Mouse (Mus musculus): Measurements from ENCODE around the gene Kcnb1.

Kcnb1 gene

DNA sequence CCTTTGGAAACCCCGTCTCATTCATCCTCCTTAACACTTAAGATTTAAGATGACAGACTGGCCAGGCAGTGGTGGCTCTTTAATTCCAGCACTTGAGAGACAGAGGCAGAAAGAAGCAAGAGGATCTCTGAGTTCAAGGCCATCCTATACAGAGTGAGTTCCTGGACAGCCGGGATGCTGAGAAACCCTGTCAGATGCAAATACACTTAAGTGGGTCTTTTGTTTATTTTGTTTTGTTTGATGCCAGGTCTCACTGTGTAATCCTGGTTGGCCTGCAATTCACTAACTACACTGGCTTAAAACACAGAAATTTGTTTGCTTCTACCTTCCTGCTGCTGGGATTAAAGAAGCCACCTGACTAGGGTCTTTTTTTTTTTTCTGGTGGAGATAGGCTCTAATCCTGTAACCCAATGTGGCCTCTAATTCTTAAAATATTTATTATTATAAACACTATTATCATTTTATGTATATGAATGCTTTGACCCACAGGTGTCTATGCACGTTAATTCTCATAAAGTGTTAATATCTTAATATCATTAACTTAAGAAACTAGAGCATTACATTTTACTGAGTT, 131.1 kb downstream of the Kcnb1 start:
- DNase-seq: no peak

DNA sequence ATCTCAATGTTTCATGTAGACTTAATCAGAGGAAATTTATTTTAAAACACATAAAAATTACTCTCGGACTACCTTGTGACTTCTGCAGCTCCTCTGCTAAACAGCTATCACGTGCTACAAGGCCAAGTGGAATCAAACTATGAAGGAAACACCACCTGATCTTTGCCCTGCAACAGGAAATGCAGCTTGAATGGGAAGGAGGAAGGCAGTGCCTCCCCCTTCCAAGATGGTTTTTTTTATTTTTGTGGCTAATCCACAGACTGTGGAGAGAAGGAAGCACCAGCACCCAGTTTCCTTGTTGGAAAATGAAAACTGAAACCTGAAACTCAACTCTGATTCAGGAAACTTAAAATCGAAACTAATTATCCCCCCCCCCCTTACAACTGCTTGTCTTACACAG, 131.8 kb downstream of the Kcnb1 start:
- DNase-seq: no peak

DNA sequence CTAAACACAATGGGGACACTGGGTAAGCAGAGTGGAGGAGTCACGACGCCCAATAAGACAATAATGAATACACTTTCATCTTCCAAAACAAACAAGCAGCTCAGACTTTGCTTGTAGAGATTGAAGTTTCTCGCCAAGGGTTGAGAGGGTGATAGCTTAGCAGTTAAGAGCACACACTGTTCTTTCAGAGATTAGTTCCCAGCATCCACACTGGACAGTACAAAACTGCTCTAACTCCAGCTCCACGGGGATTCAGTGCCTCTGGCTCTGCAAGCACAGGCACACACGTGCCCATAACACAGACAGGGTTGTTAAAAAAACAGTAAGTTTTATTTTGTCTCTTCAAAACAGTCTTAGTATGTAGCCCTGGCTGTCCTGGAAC, 133.0 kb downstream of the Kcnb1 start:
- DNase-seq: no peak

DNA sequence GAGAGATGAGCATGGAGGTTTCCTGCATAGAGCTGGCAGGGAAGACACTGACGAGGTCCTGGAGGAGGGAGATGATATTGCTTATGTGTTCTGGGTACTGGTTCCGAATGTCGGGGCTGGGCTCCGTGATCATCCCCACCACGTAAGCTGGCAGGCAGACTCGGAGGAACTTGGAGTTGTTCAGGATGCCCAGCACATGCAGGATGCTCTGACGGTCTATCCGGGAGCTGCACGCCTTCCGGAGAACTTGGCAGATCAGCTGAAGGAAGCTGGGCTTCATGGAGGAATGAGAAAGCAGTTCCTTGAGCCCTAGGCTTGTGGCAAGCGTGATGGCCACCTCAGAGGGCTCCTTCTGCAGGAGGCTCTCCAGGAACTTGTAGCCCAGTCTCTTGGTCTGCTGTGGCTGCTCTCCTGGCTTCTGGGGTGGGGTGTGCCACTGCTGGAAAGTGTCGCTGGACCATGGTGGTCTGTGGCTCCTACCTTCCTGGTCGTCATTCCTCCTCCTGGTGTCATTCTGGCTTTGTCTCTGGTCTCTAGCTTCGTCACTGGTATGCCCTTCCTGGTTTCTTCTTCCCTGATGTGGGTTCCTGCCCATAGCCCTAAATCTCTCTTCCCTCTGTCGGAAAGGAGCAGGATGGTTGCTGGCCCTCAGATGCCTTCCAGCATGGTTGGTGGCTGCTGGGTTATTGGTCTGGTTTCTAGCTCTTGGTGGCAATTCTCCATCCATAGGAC, 133.6 kb downstream of the Kcnb1 start:
- DNase-seq: no peak

DNA sequence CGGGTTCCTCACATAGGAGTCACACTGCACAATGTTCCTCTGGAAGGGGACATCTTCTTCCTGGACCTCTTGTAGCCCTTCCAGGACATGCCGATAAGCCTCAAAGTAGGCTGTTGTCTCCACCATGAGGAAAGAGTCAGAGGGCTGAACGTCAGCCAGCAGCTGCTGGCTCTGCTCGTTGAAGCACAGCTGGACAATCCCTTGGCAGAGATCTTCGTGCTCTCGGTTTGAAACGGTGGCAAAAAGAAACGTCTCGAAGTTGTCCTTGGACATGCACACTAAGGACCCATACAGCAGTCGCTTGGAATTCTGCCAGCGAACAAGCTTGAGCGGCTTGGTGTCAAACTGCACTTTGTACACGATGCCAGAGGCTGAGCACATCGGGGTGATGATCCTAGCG, 134.6 kb downstream of the Kcnb1 start:
- DNase-seq: no peak

DNA sequence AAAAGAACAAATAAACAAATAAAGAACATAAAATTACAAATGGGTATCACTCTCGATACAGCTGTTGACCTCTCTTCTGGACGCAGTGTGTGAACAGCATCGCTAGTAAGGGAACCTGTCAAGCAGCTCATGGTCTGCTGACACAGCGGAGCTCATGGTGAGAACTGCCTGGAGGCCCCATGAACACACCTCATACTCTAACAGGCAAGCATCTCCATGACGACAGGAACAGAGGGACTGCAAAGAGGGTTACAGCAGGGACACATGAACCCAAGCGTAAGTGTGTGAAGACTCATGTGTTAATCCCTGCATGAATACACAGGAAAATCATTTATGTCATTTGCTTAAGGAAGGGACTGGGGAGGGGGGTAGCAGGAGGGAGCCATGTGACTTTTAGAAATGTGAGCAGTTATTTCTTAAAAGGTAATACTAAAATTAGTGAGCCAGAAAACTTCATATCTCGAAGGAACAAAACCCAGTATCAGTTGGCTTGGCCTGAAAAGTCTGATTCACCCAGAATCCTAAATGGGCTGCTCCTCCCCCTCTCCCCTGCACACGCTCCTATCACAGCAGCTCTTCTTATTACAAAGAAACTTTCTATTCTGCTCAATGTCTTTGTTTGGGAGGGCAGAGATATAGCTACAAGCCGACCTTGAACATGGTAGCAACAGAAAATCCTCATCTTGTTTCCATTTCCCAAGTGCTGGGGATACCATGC, 136.7 kb downstream of the Kcnb1 start:
- no peak for DNase-seq

DNA sequence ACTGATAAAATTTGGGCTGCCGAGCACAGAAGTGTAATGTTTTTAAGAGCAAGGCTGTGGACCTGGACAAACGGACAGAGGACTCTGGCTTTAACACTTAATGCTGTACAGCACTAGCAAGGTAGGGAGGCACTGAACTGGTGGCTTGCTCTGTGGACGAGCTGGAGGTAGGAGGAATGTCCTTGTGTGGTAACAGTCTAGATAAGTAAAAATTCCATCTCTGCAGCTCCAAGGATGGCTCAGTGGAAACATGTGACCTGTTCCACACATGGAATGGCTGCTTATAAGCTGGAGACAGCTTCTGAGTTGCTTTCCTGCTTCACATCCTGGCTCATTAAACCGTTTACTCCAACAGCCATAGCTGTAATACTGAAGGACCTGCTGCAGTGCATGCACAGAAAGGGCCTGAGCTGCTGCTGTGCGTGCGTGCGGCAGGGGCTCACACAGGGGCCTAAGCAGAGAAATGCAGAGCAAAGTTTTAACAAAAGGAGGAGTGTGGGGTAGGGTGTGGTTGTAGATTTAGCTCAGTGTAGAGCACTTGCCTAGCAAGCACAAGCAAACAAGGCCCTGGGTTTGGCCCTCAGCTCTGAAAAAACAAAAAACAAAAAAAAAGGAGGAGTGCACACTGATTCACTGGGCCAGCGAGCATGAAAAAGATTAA, 141.1 kb downstream of the Kcnb1 start:
- DNase-seq: no peak

DNA sequence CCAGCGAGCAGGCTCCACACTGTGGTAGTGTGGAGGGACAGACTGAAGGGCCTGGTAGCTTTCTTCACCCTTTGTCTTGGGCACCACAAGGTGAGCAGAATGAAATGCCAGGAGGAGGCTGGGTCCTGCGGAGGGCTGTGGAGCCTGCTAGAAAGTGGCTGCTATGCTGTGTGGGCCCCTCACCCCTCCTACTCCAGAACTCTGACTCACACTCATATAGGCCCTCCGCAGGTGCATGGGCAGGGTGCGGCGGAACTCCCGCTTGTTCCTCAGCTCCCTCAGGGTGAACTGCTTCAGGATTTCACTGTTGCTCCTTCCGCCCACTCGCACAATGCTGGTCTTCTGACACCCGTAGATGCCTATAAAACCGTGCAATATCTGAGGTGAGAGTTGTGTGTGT, 141.7 kb downstream of the Kcnb1 start:
- DNase-seq: no peak
